Mouse (Mus musculus): ENCODE results near the gene Hk2. TPM values are rescaled to one million over a fixed set of nuclear protein-coding genes. Genes with fewer than 3 reads are reported as not detected.
"Not testable (repeated sequence)": the region's sequence is repeated elsewhere in the genome, so short reads cannot be mapped to it uniquely, and the experiment has no call there.

Gene Hk2
- total RNA-seq, 4 experiments from 2014 or later: 261 to 301 (median 287) TPM

- DNase-seq (ENCODE audit: low spot score in 2 of 2): no peak
Observed at GRCm38 (mm10) chr6:82694668-82695067, 79.6 kb downstream of the Hk2 start.

- no peak for DNase-seq (ENCODE audit: low spot score in 2 of 2)
Observed at GRCm38 (mm10) chr6:82689474-82689873, 84.8 kb downstream of the Hk2 start.

- DNase-seq (ENCODE audit: low spot score in 2 of 2): not testable (repeated sequence)
Observed at GRCm38 (mm10) chr6:82688586-82688985, 85.7 kb downstream of the Hk2 start.

- DNase-seq (ENCODE audit: low spot score in 2 of 2): no peak
Observed at GRCm38 (mm10) chr6:82684136-82684535, 90.1 kb downstream of the Hk2 start.

- not testable (repeated sequence) for DNase-seq (ENCODE audit: low spot score in 2 of 2)
Observed at GRCm38 (mm10) chr6:82679286-82679685, 95.0 kb downstream of the Hk2 start.

- not testable (repeated sequence) for DNase-seq (ENCODE audit: low spot score in 2 of 2)
Observed at GRCm38 (mm10) chr6:82677629-82678028, 96.6 kb downstream of the Hk2 start.

Other genes with a start within 250 kb of the Hk2 start
- 10 to 100 TPM; 19.6 to 27.0 (median 20.2) TPM for gene Pole4, start 69.1 kb downstream of the Hk2 start, total RNA-seq (2022)
- gene Sema4f, start 165.3 kb upstream of the Hk2 start, total RNA-seq (2022): under 1 TPM in 1 of 4 experiments, not detected in 3; 0.61 TPM
- not detected for gene M1ap, start 172.4 kb upstream of the Hk2 start, total RNA-seq (2022)